Mouse (Mus musculus) MEL (cell line): ENCODE measurements around the gene Slc34a1.

ENCODE experiments used
- CTCF ChIP-seq, 3 experiments: IDR thresholded peaks in 2 of 3; conservative IDR thresholded peaks in 1 of 3; 2 replicates each; pipeline ENCODE4 v1.5.1; 2011 to 2012; ENCODE audit warnings: low read length in 3 of 3, low read depth in 2 of 3, mild to moderate bottlenecking in 2 of 3, improper control_type of control experiment in 1 of 3, inconsistent platforms in 1 of 3, mixed read lengths in 1 of 3, moderate library complexity in 1 of 3; ENCODE audit not compliant: control insufficient read depth in 1 of 3, insufficient read depth in 1 of 3, poor library complexity in 1 of 3, severe bottlenecking in 1 of 3
- E2F4 ChIP-seq: IDR thresholded peaks from 2 replicates; pipeline ENCODE4 v1.6.1; 2011; ENCODE audit warnings: low read depth, low read length, improper control_type of control experiment, borderline replicate concordance
- MAFK ChIP-seq: IDR thresholded peaks from 2 replicates; pipeline ENCODE4 v1.6.1; 2011; ENCODE audit warnings: low read depth, mild to moderate bottlenecking, low read length, improper control_type of control experiment, borderline replicate concordance
- MAZ ChIP-seq: IDR thresholded peaks from 2 replicates; pipeline ENCODE4 v1.6.1; 2012; ENCODE audit warnings: low read depth, mild to moderate bottlenecking, inconsistent platforms, low read length, improper control_type of control experiment
- POLR2AphosphoS2 ChIP-seq: IDR thresholded peaks from 2 replicates; pipeline ENCODE4 v1.6.1; 2011; ENCODE audit warnings: low read length, improper control_type of control experiment
- RCOR1 ChIP-seq: IDR thresholded peaks from 2 replicates; pipeline ENCODE4 v1.6.1; 2012; ENCODE audit warnings: low read depth, mild to moderate bottlenecking, inconsistent platforms, low read length, improper control_type of control experiment
- TBP ChIP-seq: IDR thresholded peaks from 2 replicates; pipeline ENCODE4 v1.8.0; 2011; ENCODE audit warnings: low read depth, low read length, improper control_type of control experiment
- UBTF ChIP-seq: IDR thresholded peaks from 2 replicates; pipeline ENCODE4 v1.6.1; 2012; ENCODE audit warnings: low read depth, mild to moderate bottlenecking, inconsistent platforms, low read length, improper control_type of control experiment, moderate library complexity, borderline replicate concordance; ENCODE audit not compliant: insufficient read depth
- ZC3H11A ChIP-seq: IDR thresholded peaks from 2 replicates; pipeline ENCODE4 v1.6.1; 2012; ENCODE audit warnings: low read depth, mild to moderate bottlenecking, inconsistent platforms, low read length, improper control_type of control experiment
- ZKSCAN1 ChIP-seq: IDR thresholded peaks from 2 replicates; pipeline ENCODE4 v1.6.1; 2012; ENCODE audit warnings: low read depth, mild to moderate bottlenecking, inconsistent platforms, low read length, improper control_type of control experiment, moderate library complexity

DNA sequence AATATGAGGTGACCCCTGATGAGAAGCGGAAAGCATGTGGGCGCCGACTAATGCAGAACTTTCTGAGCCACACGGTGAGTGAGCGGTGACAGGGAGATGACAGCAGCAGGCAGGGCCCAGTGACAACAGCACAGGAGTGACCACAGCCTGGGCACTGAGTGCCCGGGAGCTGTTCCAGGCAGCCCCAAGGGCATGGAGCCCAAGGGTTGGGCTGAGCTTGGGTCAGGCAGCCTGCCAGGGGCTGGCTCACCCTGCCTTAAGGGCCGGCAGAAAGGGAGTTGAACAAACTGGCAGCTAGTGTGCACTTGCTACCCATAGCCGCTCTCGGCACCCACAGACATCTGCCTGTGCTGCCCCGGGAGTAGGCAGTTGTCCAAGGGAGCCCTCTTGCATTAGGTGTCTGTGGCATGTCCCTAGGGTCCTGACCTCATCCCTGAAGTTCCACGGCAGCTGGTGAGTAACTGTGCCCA is 52.6 kb downstream of the Slc34a1 start:
- TF ChIP-seq MAFK (no peak), ZC3H11A (no peak), POLR2AphosphoS2 (no peak), ZKSCAN1 (no peak), TBP (no peak), RCOR1 (no peak), CTCF (IDR thresholded peaks at IDR 0.05 in 2 of 3, conservative IDR thresholded peaks at IDR 0.05 in 1 of 3; ENCODE audit: control insufficient read depth in 1 of 3, insufficient read depth in 1 of 3, low read depth in 2 of 3, low read length in 3 of 3, poor library complexity in 1 of 3, severe bottlenecking in 1 of 3) (no peak), UBTF (no peak), E2F4 (no peak), MAZ (no peak)
